Mouse (Mus musculus) CD8-positive naive resting alpha-beta T cell, adult 2 months (primary cell): ENCODE data around the gene Cldn12.

Experiments
- DNase-seq, 2 experiments: peaks; one replicate each; pipeline ENCODE4 v3.0.0; 2022; ENCODE audit warnings: low read depth in 2 of 2, low spot score in 2 of 2

Gene Cldn12

DNA sequence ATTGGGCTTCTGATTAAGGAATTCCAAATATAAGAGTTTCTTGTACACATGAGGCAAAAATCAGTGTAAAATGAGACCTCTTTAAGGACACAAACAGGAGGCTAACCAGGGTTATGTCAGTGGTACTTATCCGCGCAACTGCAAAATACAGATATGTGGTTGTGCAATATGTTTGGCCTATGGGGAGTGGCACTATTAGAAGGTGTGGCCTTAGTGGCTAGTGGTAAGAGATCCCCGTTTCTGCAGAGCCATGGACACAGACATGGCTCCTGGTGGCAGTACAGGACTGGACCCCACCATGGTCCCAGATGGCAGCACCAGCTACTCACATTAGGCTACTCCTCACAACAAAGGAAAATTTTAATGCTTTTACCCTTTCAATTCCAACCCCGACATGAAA, 19.7 kb downstream of the Cldn12 start:
- DNase-seq = no peak

DNA sequence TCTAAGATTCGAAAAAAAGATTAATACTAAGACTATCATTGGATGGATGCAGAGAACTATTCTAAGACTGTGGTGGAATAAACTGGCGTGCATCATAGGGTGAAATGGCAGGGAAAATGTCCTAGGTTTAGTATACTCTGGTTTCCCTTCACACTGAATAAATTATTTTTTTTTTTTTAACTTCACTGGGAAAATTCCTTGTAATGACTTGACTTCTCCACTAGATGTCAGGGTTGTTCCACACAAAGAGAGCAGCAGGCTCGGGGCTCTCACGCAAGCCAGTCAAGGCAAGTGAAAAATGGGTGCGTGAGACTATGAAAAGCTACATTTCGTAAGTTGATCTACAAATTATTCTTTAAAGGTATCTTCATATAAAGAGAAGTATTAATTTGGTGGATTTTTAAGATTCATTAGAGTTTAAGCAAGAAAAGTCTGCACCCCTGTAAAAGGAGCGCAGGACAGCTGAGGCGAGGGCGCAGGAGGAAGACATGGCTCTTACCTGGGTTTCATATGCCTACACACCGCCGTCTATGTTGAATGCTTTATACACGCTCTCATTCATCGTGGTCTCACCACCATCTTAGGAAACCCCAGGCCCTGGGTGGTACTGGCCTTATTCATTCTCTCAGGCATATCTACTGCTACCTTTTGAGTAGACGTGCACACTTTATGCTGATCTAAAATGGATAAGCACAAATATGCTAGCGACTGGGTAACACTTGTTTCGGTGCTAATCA, 20.3 kb downstream of the Cldn12 start:
- peak in 1 of 2 experiments; percentile 10 for DNase-seq

DNA sequence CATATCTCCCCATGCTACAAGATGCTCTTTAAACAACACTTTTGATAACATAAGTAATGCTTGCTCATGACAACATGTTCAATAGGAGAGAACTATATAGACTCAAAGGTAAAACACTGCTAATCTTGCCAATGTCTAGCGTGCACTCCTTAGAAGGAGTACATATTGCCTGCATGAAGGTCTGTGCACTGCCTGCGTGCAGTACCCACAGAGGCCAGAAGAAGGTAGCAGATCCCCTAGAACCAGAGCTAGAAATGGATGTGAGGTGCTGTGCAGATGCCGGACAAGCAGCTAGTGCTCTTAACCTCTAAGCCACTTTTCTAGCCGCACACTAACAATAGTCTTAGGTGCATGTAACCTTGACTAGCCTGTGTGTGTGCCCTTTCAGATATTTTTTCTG, 22.6 kb downstream of the Cldn12 start:
- DNase-seq = no peak

DNA sequence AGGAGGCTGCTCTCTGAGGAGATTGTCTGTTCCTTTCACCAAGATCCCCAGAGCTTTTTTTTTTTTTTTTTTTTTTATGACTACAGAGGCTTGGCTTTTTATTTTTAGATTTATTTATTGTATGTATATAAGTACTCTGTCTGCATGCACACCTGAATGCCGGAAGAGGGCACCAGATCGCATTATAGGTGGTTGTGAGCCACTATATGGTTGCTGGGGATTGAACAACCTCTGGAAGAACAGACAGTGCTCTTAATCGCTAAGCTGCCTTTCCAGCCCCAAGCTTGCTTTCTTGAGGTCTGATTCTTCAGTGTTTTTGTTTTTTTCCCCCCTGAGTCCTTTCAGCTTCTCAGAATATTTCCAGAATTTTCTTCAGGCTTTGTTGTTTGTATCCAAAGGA, 28.7 kb downstream of the Cldn12 start:
- no peak for DNase-seq

DNA sequence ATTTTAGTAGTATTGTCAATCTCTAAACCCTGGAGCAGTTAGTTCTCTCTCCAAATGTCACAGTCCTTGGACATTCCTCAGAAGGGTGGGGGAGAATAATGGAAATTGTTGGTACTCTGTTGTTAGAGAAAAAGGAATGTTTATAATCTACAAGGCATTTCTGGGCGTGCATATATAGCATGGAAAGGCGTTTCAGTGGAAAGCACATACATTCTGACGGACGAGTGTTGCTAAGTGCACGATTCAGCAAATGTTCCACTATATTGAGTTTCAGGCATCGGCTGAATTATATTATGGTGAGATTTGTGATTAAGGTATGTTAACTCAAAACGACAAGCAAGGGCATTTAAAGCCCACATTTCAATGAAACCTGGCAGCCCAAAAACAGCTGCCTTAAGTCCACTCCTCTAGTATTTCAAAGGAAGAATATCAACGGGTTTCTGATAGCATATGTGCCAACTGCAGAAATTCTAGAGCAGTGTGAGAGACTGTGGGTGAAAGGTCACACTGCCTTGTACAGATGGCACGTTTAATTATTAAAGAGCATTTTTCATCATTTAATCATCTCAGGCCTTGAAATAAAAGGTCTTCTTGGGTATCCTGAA, 31.4 kb downstream of the Cldn12 start:
- no peak for DNase-seq

DNA sequence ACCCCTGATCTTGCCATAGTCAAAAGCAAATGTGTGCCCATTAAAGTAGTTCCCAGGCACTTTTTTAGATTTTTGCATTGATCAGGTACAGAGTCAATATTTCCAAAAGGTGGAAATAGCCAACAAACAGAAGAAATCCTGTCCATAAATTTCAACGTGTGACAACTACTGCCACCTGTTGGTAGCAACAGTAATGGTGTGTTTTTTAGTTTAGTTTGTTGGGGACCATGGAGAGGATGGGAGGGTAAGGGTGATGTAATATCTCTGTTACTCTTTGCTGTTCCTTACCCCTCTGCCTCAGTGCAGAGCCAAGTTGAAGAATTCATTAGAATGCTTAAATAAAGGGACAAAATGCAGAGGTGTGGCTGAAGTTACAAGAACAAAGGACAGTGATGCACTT, 33.1 kb downstream of the Cldn12 start:
- no peak for DNase-seq

DNA sequence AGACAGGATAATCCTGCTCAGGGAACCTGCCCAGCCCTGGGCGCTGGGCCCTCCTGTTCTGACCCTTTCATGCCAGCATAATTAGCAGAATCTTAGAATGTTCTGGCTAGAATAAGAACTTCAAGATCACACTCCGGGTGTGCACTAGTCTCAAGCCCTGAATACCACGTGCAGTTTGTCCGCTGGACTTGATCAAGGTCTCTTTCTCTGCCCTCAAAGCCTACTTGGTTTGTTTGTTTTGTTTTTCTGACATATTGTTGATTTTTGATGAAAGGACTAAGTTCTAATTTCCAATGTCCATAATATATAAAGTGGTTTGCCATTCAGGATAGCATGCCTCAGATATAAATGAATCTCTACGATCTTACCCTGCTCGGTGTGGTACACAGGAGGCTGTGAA, 35.7 kb downstream of the Cldn12 start, which contains the start of gene 1700015F17Rik:
Gene 1700015F17Rik, minus strand, starts transcription at position 101 of the 400 bp plus-strand sequence.
- DNase-seq = no peak

DNA sequence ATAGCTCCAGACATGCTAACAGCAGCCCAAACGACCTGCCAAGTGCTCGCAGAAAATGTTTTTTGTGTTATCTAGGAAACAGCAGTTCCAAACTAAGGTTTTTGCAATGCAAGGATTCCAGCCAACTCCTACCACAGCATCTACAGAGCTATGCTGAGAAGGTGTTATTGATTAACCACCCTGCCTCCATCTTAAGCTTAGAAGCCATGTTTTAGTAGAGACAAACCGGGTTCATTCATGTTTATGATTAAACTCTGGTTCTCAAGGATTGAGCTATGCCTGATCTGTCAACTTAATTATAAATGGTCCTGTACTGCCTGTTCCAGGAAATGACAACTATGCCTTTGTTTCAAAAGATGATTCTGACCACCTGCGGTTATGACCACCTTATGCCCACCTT, 38.6 kb downstream of the Cldn12 start:
- DNase-seq = no peak

DNA sequence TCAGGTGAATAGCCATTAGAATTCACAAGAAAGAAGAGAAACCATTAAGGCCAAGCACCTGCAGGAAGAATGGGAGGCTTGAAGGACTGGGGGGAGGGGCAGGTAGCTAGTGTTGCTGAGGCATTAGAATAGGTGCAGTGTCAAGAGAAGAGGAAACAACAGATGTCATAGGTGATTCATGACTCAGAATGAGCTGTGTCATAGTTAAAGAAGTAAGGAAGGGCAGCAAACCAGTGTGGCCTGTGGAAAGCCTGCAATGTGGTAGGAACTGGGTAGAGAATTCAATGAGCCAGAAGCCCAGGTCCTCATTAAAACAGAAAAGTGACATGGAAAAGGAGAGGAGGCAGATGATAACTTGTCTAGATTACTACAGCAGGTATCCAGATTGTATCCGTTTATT, 49.5 kb downstream of the Cldn12 start:
- no peak for DNase-seq
